8 mouse cellular contexts compared by ENCODE assay signal in genomic region chr5:126671156-126671555, GRCm38 (mm10).
DNase-seq lines count a peak whose midpoint lies in the region; ATAC-seq lines count a peak whose summit lies in the region.

No protein-coding gene starts in this region.

- H3K36me3 ChIP-seq in hindbrain, embryonic 11.5 days (ENCODE audit: control insufficient read depth, insufficient read depth, low read length), result no peaks in the 10 kb centered on the region
- no peaks in the 10 kb centered on the region for H3K36me3 ChIP-seq in hindbrain, embryonic 13.5 days
- no peaks in the 10 kb centered on the region for H3K36me3 ChIP-seq in limb, embryonic 10.5 days

- H3K9ac ChIP-seq in hindbrain, embryonic 11.5 days (ENCODE audit: low read depth, low read length), result no peak overlapping the region
- H3K9ac ChIP-seq in hindbrain, embryonic 13.5 days, result no peak overlapping the region

- WGBS in hindbrain, embryonic 11.5 days, result 70% methylated on average over 1 of the region's 1 CpGs
- WGBS in hindbrain, embryonic 13.5 days, result 73% methylated on average over 1 of the region's 1 CpGs
- 64% methylated on average over 1 of the region's 1 CpGs for WGBS in limb, embryonic 10.5 days

- no peaks in the 10 kb centered on the region for H3K27me3 ChIP-seq in hindbrain, embryonic 11.5 days (ENCODE audit: control insufficient read depth, insufficient read depth, low read length)
- H3K27me3 ChIP-seq in hindbrain, embryonic 13.5 days, result no peaks in the 10 kb centered on the region
- H3K27me3 ChIP-seq in limb, embryonic 10.5 days (ENCODE audit: low read depth, poor library complexity, severe bottlenecking), result no peaks in the 10 kb centered on the region

- H3K4me2 ChIP-seq in hindbrain, embryonic 11.5 days (replicated peaks; ENCODE audit: low read depth, low read length), result no peak overlapping the region
- no peak overlapping the region for H3K4me2 ChIP-seq in hindbrain, embryonic 13.5 days

- no peaks in the 10 kb centered on the region for H3K9me3 ChIP-seq in hindbrain, embryonic 11.5 days (ENCODE audit: control insufficient read depth, low read length)
- no peaks in the 10 kb centered on the region; the same call in 1 of the 2 replicates for H3K9me3 ChIP-seq in hindbrain, embryonic 13.5 days
- no peaks in the 10 kb centered on the region for H3K9me3 ChIP-seq in limb, embryonic 10.5 days (replicated peaks)

- no peaks in the 10 kb centered on the region for H3K4me1 ChIP-seq in hindbrain, embryonic 11.5 days (replicated peaks; ENCODE audit: control insufficient read depth, insufficient read depth, low read length)
- no peaks in the 10 kb centered on the region; the same call in 1 of the 2 replicates for H3K4me1 ChIP-seq in hindbrain, embryonic 13.5 days (replicated peaks)
- H3K4me1 ChIP-seq in limb, embryonic 10.5 days, result no peaks in the 10 kb centered on the region

- DNase-seq in hindbrain, embryonic 11.5 days (ENCODE audit: low spot score), result peak; percentile 75
- peak; percentile 47 for DNase-seq in ES-CJ7 (ENCODE audit: low read depth, low spot score)
- DNase-seq in adrenal gland, postnatal 36 days, result peak; percentile 28 to 61
- peak; percentile 24 for DNase-seq in hindlimb bud, embryonic 11.5 days (ENCODE audit: extremely low spot score, low read depth, low spot score)
- peak; percentile 69 for DNase-seq in limb, embryonic 10.5 days (ENCODE audit: low spot score)
- no peak for DNase-seq in spleen, postnatal 10 days (ENCODE audit: low spot score in 2 of 2)

- no peak overlapping the region for H3K4me3 ChIP-seq in hindbrain, embryonic 11.5 days (ENCODE audit: low read depth, low read length)
- H3K4me3 ChIP-seq in hindbrain, embryonic 13.5 days, result no peak overlapping the region
- H3K4me3 ChIP-seq in limb, embryonic 10.5 days, result no peak overlapping the region

- H3K27ac ChIP-seq in hindbrain, embryonic 11.5 days (ENCODE audit: low read depth, low read length), result no peak overlapping the region
- H3K27ac ChIP-seq in hindbrain, embryonic 13.5 days, result no peak overlapping the region
- no peak overlapping the region for H3K27ac ChIP-seq in limb, embryonic 10.5 days

- no peak for ATAC-seq in hindbrain, embryonic 11.5 days (ENCODE audit: low FRiP score)
- ATAC-seq in hindbrain, embryonic 13.5 days (ENCODE audit: low FRiP score), result no peak
- no peak for ATAC-seq in CD4-positive, CD25-positive, alpha-beta regulatory T cell, adult 4 months

Comparison
In these comparisons a context has a peak if more than half of its experiments do, and no peak if none do; other contexts are left out.
1. DNase-seq: peak in hindbrain, embryonic 11.5 days (single experiment), ES-CJ7 (single experiment), adrenal gland, postnatal 36 days (2 of 2), hindlimb bud, embryonic 11.5 days (single experiment) and limb, embryonic 10.5 days (single experiment); none in spleen, postnatal 10 days (0 of 2).